Mouse (Mus musculus): ENCODE data around the gene Rab3gap1.

- no peak for TF ChIP-seq POLR2A (IDR thresholded peaks at IDR 0.05; ENCODE audit: borderline replicate concordance, low read depth, low read length)
- no peak for TF ChIP-seq CTCF (IDR thresholded peaks at IDR 0.05; ENCODE audit: low read depth, low read length)
Measured at GRCm38 (mm10) chr1:127845472-127845871, 23.1 kb upstream of the Rab3gap1 start.

Data from bone marrow macrophage, adult 2 months (primary cell).